Mouse (Mus musculus): Measurements from ENCODE around the gene Slc6a1.
"Not testable (repeated sequence)": the region's sequence is repeated elsewhere in the genome, so short reads cannot be mapped to it uniquely, and the experiment has no call there.

The Slc6a1 gene

DNA sequence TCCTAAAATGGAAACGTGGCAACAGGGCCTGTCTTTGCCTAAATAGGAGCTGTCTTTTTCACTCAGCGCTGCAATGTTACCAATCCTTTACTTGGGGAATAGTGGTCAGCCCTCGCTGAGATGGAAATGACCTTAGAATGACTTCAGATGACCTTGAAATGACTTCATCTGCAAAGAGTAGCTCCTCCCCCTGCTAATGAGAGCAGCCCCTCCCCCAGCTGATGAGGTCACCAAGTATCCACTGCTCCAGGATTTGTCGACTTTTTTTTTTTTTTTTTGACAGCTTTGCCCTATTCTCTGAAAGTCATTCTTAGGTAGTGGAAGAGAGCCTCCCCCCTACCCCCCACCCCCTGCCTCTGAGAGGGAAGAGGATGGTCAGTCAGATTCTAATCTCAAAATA lies 3.0 kb downstream of the Slc6a1 start:
- in situ Hi-C loops (cut with MboI, MseI), result no loop called here

DNA sequence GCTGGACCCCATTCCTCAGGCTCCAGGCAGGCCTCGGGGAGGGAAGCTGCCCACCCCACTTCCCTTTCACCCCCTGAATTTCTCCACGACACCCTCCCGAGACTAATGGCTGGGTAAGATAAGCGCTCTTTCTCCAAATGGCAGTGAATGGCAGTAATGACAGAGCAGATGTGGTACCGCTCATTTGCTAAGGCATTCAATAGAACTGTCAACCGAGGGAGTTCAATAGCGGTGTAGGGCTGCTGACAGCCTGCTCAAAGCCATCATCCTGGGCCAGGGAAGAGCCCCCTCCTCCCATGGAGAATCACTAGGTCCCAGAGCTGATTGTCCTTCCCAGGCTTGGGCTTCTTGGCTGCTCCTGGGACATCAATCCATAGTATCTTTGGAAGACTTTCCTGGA lies 6.7 kb downstream of the Slc6a1 start:
- in situ Hi-C loops (cut with MboI, MseI), result no loop called here

DNA sequence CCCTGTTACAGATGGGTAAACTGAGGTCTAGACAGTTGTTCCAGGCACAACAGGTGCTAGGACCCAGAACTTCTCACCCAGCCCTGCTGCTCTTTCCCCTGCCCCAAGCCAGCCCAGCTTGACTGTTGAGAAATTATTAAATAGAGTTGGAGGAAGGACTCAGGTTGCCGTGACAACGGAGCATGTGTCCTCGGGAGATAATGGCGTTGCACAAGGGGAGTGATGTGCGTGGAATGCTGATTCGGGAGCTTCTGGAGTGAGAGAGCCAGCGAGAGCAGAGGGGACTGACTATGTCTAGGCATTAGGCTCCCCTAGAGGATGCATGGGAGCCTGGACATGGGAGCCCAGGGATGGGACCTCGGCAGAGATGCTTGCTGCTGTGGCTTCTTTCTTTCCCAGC lies 7.7 kb downstream of the Slc6a1 start:
- in situ Hi-C loops (cut with MboI, MseI), result no loop called here

DNA sequence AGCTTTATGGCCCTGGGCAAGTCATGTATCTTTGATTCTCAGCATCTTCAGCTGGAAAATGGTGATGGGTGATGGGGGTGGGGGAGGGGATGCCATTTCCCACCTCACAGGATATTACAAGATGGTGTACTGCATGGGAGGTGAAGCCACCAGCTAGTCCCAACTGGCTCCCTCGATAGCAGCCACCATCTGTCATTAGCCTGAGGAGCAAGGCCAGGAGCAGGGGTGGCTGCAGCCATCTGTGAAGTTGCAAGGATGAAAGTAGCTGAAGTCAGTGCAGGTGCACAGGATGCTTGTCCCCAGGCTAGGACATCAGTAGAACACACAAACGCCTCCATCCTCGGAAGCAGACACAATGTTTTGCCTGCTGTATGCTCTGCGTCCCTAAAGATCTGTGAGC lies 8.5 kb downstream of the Slc6a1 start:
- in situ Hi-C loops (cut with MboI, MseI), result no loop called here

DNA sequence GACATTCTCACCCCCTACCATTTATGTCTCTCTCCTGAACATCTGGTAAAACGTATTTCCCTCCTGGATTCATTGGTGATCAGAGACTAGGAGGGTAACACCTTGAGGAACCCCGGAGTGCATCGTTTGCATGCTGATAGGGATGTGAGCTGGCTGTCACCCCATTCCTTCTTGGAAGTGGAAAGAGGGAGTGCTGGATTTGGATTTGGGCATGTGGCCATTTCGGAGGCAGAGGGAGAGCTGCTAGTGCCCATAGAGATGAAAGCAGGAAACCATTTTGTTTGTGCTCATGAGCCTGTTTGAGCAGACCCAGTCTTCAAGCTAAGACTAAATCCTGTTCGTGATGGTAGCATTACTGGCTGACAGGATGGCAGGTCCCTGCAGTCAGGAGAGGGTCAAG lies 9.0 kb downstream of the Slc6a1 start:
- in situ Hi-C loops (cut with MboI, MseI), result no loop called here

DNA sequence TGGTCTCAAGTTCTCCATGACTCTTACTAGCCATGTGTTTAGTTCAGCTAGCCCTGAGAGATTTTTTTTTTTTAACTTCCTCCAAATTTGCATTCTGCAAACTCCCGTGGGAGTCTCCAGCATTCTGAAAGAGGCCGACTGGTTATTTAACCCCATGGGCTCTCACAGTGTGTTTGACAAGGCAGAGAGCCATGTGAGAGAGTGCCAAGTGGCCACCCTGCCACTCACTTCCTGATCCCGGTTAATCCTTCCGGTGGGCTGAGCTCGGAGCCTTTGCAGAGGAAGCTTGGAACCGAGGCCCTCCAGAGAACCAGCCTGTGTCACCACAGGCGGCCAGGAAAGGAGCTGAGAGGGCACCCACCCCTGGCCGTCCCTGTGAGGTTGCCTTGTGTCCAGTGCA lies 11.1 kb downstream of the Slc6a1 start:
- in situ Hi-C loops (cut with MboI, MseI), result no loop called here

DNA sequence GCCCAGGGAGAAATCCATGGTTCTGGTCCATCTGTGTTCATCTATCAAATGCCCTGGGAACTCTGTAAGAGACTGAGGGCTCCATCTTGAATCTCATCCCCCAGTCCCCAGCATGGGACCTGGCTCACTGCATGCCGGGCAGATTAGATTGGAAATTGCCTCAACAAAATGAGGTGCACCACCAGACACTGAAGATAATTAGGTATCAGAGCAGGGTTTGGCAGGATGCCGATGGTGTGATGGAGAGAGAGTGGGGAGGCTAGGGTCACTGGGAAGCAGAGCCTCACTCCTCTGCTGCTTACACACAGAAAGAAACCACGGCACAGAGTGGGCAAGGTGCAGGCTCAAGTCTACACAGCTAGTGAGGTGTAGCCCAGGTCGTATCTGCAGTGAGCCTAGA lies 12.7 kb downstream of the Slc6a1 start:
- in situ Hi-C loops (cut with MboI, MseI), result no loop called here

DNA sequence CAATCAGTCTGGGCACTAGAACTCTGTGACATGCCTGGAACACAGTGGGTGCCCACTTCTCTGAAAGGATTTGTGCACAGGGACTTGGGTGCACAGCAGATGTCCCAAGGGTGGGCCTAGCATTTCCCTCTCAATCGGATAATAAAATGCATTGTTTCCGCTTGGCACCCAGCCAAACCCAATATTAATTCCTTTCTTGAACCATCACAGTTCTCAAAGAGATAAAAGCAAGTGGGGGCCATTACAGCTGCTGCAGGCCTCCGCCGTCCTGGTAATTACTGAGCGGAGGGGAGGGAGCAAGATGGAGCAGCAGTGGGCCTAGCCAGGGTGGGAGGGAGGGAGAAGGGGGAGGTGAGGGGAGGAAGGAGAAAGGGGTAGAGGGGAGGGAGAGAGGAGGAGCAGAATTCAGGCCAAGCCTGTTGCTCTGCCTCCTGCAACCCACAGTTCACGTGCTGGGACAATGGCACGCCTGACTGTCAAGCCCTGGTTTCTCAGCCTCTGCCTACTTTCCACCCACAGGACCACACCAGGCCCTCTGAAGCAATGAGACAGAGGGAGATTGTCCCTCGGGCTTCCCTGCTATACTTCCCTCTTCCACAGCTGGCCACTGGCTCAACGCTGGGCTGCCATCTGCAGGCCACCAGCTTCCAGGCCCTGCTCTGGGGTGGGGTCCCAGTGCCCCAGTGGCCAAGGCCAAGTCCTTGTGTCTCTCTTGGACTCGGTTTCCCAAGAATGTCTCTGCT lies 15.0 kb downstream of the Slc6a1 start:
- in situ Hi-C loops (cut with MboI, MseI), result no loop called here

DNA sequence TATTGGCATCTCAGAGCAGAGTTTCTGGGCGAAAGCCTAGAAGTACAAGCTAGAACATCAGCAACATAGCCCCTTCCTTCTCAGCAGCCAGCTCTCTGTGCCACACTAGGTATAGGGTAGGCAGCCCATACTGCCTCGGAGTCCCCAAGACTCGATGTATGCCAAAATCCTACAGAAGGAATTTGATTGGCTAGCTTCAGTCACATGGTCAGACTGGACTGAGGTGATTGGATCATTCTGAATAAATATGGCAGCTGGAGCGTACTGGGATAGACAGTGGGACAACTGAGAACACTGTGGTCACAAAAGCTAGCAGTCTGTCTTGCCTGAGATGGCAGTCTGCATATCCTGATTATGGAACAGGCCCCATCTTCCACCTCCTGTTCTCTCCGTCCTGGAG lies 17.3 kb downstream of the Slc6a1 start:
- in situ Hi-C loops (cut with MboI, MseI), result no loop called here

DNA sequence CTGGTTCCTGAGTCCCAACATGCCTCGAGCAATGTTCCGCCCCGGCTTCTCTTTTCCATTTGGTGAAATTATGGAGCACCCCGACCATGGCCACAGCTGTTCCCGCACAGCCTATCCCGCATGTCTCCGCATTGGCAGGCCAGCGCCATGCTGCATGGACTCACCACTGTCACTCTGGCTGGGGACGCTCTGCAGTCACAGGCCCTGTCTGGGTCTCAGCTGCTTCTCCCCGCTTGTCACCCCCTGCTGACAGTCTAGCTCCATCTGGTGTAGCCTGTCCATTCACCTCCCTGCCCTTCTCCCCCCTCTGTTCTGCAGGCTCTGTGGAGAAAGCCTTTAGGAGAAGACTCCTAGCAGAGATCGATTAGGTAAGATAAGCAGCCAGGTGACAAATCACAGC lies 18.3 kb downstream of the Slc6a1 start:
- in situ Hi-C loops (cut with MboI, MseI), result no loop called here

DNA sequence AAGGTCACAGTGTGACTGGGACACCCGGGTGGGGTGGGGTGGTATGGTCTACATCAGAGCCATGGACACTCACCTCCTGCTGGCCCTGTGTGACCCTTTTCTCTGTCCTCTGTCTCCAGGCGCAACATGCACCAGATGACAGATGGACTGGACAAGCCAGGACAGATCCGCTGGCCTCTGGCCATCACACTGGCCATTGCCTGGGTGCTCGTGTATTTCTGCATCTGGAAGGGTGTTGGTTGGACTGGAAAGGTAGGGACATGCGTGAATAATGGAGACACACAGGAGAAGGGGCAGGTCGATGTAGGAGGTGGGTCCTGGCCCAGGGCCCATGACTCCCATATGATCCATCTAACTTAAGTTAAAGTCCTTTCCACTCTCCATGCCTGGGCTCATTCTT lies 22.2 kb downstream of the Slc6a1 start:
- in situ Hi-C loops (cut with MboI, MseI), result no loop called here

DNA sequence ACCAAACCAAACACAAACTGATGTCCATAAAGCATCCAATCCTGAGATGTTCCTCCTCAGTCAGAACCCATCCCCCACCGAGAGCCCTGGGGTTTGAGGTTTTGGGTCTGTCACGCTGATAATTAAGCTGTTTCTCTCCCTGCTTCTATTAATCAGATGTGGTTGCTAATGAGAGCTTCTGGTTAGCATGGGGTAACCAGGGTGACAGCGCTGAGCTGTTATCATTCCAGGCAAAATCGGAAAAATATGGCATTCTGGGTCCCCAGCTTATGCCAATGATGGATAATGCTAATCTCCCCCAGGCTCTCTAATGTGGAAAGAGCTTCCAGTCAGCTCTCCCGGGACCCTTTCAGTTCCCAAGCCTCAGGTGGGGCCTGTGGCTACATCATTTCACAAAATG lies 38.1 kb downstream of the Slc6a1 start:
- in situ Hi-C loops (cut with MboI, MseI), result no loop called here

DNA sequence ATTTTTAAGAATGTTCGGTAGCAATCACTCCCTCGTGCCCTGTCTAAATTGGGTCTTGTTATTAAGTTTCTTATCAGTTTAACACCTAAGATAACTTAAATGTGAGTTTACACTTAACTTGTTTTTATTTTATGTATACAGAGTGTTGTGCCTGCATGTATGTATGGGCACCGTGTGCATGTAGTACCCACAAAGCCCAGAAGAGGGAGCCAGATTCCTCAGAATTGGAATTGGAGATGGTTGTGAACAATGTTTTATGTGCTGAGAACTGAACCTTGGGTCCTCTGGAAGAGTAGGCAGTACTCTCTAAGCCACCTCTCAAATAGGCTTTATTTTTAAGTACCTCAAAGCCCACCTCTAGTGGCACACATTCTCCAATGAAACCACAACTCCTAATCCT lies 38.7 kb downstream of the Slc6a1 start:
- in situ Hi-C loops (cut with MboI, MseI), result no loop called here

DNA sequence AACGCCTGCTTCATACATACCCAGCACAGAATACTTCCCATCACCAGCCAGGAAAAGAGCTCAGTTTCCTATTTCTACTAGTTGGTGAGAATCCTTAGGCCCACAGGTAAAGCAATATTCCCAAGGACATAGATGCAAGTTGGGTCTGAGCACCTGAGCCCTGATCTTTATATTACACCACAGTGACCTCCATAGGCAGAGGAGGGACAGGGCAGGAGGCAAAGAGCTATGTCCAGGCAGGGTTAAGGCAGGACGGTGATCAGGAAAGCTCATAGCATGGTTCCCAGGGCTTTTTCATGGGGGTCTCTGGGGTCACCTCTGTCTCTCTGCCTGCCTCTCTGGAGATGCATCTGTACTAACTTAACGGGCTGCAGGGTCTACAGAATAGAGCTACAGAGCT lies 40.5 kb downstream of the Slc6a1 start:
- in situ Hi-C loops (cut with MboI, MseI), result no loop called here

DNA sequence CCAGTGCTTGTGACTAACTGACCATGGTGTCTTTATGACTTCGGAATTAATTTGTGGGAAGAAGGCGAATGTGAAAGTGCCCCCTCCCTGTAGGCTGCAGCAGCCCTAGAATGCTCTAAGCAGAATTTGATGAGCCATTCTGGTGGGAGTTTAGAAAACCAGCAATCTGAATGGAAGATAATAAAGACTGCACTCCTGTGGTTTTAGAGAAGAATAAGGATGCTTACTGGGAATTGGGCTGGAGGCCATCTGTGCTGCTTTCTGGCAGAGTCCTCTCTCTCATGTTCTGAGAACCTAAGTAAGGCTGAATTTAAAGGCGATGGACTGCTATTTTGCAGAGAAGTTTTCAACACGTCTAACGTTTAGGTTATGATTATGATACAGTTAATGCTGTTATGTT lies 42.4 kb downstream of the Slc6a1 start:
- in situ Hi-C loops (cut with MboI, MseI), result no loop called here

DNA sequence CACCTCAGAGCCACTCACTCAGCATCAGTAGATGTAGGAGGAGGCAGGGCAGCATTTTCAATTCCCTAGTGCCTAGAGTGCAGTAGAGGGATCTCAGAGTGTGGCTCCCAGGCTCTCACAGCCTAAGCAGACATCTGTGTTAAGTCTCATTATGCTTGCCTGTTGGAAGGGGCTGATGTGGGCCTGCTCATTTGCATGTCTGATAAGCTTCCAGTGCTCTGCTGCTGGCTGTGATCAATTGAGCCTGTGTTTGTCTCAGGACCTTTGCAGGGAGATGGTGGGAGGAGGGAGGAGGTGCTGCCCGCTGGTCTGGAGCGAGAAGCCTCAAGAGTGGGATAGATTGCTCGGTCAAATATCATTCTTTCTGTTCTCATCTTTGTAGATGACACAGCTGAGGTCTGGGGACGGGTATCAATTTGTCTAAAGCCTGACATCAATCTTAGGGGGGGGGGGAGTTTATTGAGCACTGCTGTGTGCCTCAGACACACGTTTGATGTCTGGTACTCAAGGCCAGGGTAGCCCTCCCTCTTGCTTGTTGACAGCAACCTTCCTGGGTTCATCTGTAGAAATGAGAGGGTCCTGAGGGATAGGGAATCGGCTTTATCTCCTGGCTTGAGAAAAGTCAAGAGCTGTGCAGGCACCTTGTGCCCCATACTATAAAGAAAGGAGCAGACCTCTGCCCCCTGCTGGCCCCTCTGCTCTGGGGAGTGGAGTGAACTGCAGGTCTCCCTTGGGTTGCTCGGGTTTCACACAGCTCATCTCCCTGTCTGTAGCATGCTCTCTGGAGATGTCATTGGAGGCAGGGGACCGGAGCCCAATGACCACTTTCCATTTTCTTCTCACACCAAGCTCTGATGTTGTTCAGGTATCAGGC lies 47.4 kb downstream of the Slc6a1 start:
- in situ Hi-C loops (cut with MboI, MseI), result no loop called here

DNA sequence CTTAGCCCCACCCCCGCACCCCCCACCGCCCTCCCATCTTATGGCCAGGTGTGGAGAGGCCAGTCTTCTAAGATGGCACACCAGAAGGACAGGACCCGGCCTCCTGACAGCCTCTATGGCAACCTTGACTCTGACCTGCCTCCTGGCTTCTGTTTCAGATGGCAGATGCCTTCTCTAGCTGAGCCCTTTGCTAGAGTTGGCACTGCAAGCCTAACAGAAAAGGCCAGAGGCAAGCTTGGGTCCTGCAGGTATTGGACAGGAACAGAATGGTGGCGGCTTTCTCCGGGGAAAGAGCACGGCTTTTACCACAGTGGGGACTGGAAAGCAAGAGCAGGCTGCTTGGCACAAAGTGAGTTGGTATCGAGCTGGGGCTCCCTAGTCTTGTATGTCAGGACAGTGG lies 49.5 kb downstream of the Slc6a1 start:
- in situ Hi-C loops (cut with MboI, MseI), result no loop called here

DNA sequence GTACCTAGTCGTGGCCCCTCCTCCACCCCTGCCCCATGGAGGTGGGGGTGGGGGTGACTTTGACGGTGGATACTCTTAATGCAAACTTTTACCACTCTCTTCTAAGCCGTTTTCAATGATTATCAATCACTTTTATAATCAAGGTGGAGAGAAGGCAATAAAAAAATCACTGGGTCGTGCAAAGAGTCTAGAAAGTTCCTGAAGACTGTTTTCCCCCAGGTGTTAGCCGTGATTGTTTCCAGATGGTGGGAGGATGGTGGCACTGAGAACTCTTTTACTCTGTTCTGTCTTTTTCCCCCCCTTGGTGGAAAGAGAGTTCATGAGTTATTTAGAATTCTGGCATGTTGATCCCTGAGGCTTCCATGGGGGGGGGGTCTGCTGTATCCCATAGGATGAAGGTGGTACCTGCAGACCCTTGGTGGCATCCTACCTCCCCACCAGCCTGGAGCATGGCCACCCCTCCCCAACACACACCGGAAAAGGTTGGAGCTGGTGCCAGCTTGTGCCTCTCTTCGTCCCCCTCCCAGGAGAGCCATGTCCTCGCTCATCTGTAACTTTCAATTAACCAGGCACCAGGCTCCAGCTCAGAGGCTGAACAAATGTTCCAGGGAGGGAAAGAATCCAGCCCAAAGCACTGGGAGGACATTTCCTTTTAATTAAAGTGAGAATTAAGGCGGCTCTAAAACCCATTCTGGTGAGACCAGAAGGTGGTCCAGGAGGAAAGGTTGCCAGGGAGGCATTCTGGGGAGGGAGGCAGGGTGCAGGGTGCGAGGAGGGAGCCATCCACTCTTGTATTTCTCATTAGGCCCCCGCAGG lies 53.9 kb downstream of the Slc6a1 start:
- in situ Hi-C loops (cut with MboI, MseI), result no loop called here

DNA sequence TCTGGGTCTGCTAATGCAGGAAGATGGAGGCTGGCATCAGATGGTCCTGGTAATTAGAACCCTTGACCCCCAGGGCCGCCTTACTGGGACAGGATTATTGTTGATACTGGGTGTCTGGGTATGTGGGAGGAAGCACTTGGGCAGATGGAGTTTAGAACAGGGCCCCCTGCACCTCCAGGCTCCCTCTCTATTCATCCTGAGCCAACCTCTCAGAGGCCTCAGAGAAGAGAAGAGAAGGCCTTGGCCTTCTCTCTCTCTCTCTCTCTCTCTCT lies 54.4 kb downstream of the Slc6a1 start:
- in situ Hi-C loops (cut with MboI, MseI), result no loop called here

DNA sequence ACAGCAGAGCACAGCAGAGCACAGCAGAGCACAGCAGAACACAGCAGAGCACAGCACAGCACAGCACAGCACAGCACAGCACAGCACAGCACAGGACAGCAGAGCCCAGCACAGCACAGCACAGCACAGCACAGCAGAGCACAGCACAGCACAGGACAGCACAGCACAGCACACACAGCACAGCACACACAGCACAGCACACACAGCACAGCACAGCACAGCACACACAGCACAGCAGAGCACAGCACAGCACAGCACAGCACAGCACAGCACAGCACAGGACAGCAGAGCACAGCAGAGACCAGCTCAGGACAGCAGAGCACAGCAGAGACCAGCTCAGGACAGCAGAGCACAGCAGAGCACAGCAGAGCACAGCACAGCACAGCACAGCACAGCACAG lies 58.9 kb downstream of the Slc6a1 start:
- in situ Hi-C loops (cut with MboI, MseI), result not testable (repeated sequence)

DNA sequence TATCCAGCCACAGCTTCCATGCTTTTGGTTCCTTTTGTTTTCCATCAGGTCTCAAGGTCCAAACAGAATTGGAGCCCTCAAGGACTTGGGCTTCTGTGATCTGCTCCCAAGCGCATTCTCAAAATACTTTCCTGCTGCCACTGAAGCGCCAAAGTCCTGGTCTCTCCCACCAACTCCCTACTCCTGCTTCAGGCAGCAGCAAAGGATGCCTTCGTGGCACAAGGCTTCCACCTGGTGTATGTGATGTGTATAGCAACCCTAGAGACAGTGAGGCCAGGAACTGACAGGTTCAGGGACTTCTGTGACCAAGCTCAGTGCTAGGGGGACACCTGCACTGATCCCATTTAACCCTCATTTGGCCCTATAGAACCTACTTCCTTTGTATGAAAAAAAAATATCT lies 61.3 kb downstream of the Slc6a1 start:
- in situ Hi-C loops (cut with MboI, MseI), result no loop called here

DNA sequence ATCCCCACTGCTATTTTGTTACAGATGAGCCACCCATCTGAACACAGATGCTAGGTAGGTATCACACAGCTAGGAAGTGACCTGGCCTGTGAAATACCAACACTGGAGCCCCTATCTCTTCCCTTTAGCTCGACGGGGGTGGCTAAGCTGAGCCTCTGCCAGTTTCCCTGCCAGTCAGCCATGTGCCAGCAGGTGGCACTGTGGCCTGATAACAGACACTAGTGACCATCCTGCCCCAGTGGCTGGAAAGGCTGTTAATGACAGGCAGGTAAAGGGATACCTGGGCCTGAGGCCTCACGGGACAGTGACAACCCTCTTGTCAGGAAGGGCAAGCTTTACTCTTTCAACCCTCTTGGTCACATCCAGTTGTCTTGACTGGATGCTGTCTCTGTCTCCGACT lies 62.7 kb downstream of the Slc6a1 start:
- in situ Hi-C loops (cut with MboI, MseI), result no loop called here
